Mouse (Mus musculus) heart, adult 2 months (tissue): ENCODE data around the gene H2afy. TPM values are rescaled to one million over a fixed set of nuclear protein-coding genes. Genes with fewer than 3 reads are reported as not detected.

Experiments
- DNase-seq, 2 experiments: peaks; one replicate each; pipeline ENCODE4 v3.0.0; 2021
- H3K27ac ChIP-seq: fragments of 200-600 bp; 2 replicates; pipeline ENCODE4 v1.8.1; 2022
- H3K27me3 ChIP-seq: fragments of 200-500 bp; 2 replicates; pipeline ENCODE4 v1.6.1; 2012; ENCODE audit warnings: mild to moderate bottlenecking, low read length, inconsistent platforms, mixed read lengths; ENCODE audit not compliant: control insufficient read depth, insufficient read depth
- H3K36me3 ChIP-seq: fragments of 200-500 bp; 2 replicates; pipeline ENCODE4 v1.6.1; 2012; ENCODE audit warnings: low read length, inconsistent platforms; ENCODE audit not compliant: control insufficient read depth, insufficient read depth
- H3K4me1 ChIP-seq: fragments of 200-500 bp; 2 replicates; pipeline ENCODE4 v1.6.1; 2011; ENCODE audit warnings: low read length; ENCODE audit not compliant: control insufficient read depth, insufficient read depth
- H3K4me3 ChIP-seq: fragments of 200-600 bp; 2 replicates; pipeline ENCODE4 v1.8.1; 2022
- H3K79me2 ChIP-seq: fragments of 200-500 bp; replicated peaks from 2 replicates; pipeline ENCODE4 v1.6.1; 2012; ENCODE audit warnings: mild to moderate bottlenecking, inconsistent platforms, low read length, moderate library complexity, mixed read lengths; ENCODE audit not compliant: control insufficient read depth, insufficient read depth
- H3K9ac ChIP-seq: fragments of 200-500 bp; 2 replicates; pipeline ENCODE4 v1.6.1; 2012; ENCODE audit warnings: low read depth, mild to moderate bottlenecking, control low read depth, inconsistent platforms, low read length, mixed read lengths
- CTCF ChIP-seq: fragments of 200-600 bp; IDR thresholded peaks from 2 replicates; pipeline ENCODE4 v1.8.1; 2022; ENCODE audit warnings: antibody characterized with exemption, mild to moderate bottlenecking, moderate library complexity
- EP300 ChIP-seq: fragments of 200-500 bp; IDR thresholded peaks from 2 replicates; pipeline ENCODE4 v1.6.1; 2011; ENCODE audit warnings: low read depth, low read length, control low read depth; ENCODE audit not compliant: insufficient read depth
- POLR2A ChIP-seq: fragments of 200-500 bp; IDR thresholded peaks from 2 replicates; pipeline ENCODE4 v1.6.1; 2011; ENCODE audit warnings: mild to moderate bottlenecking, low read depth, low read length, control low read depth; ENCODE audit not compliant: insufficient read depth
- WGBS: fragments of 180-500 bp; shearing (Covaris S2); methylation state at CpG from one replicate; pipeline ENCODE4 v1.1.7; 2018; 5-methylcytosine and 5-hydroxymethylcytosine counted together
- intact Hi-C: fragments of 180-260 bp; cut with DNase I; formaldehyde crosslinking; loops from one replicate; pipeline ENCODE4 v1.15.1; 2025
- polyA plus RNA-seq: library from polyadenylated mRNA; depleted of rRNA; stranded (reverse); fragments of >200 nt; gene quantifications from 2 replicates; pipeline ENCODE4 v1.2.3, GENCODE M21; 2012
- total RNA-seq, 2 experiments: library from RNA; stranded (reverse); gene quantifications; 2 replicates each; pipeline ENCODE4 v1.2.3; 2021

The H2afy gene
- total and polyA plus RNA-seq, 3 experiments, result 34.9 to 49.6 (median 43.3) TPM

DNA sequence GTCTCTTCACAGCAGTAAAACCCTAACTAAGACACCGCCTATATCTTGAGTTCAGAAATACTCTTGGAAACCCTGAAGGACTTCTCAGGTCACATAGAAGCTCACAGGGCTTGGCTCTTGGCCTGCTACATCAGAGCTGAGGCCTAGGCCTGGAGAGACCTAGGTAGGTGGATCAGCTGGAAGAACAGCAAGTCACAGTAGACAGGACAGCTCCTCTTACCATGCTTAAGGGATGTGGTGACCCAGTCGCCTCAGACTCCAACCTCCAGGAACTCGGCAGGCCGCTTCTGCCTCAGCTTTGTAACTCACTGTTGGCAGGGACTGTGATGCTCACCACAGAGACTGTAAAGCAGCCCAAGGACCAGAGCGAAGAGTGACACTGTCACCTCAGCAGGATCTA, 13.1 kb downstream of the H2afy start:
- TF ChIP-seq POLR2A, result no peak
- TF ChIP-seq EP300, result no peak
- TF ChIP-seq CTCF, result no peak

DNA sequence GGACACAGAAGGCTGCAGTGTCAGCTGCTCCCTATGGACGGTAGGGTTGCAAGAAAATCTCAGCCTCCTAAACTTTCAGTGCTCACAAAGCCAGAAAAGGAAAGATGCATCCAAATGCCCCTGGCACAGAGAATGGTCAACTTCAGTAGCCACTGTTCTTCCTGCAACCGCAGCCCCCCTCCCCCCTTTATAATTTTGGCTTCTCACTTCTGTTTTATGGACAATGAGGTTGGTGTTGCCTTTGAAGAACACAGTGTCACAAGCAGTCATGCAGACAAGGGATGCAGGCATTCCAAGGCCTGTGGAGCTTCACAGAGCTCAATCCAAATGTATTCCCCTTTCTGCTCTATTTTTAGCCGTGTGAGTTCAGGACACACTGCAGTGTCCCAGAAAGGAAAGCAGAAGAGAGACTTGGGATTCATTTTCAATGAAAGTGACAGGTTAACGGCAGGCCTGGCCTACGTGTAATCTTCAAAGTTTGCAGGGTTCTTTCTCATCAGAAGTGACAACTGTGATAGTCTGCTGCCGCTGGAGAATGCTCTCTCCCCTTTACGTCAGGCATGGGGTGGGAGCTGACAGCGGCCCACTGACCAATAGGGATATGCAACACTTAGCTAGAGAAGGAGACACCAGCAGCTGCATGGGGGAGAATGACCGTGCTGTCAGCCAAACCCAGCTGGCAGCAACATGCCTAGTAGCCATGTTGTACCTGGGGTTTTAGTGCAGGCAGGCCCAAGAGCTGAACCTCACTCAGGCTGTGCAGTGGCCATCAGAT, 18.0 kb downstream of the H2afy start:
- intact Hi-C loops, result no loop called here
- peaks cover 24% of the 10 kb centered on the region for H3K4me1 ChIP-seq
- DNase-seq, result no peak
- no peak overlapping the region for H3K9ac ChIP-seq
- H3K4me3 ChIP-seq, result 0 out of 2 replicates have a peak overlapping the region, but pooled peaks have one; percentile 7
- H3K36me3 ChIP-seq, result peaks cover 5% of the 10 kb centered on the region; the same call in 1 of the 2 replicates
- 41% methylated on average over 9 of the region's 9 CpGs for WGBS
- no peak for TF ChIP-seq POLR2A
- no peak for TF ChIP-seq CTCF
- no peak for TF ChIP-seq EP300
- H3K27me3 ChIP-seq, result no peaks in the 10 kb centered on the region
- H3K27ac ChIP-seq, result peak overlapping the region; percentile 79
- H3K79me2 ChIP-seq, result no peaks in the 10 kb centered on the region; the same call in 1 of the 2 replicates

More for the DNA sequence above, 13.1 kb downstream of the H2afy start:
- Histone ChIP-seq H3K36me3 (no peaks in the 10 kb centered on the region), H3K27me3 (no peaks in the 10 kb centered on the region), H3K79me2 (peaks cover 6% of the 10 kb centered on the region), H3K27ac (no peak overlapping the region), H3K4me1 (peaks cover 2% of the 10 kb centered on the region), H3K4me3 (no peak overlapping the region), H3K9ac (no peak overlapping the region)
- intact Hi-C loops, result no loop called here
- DNase-seq, result no peak
- WGBS, result 88% methylated on average over 5 of the region's 5 CpGs

DNA sequence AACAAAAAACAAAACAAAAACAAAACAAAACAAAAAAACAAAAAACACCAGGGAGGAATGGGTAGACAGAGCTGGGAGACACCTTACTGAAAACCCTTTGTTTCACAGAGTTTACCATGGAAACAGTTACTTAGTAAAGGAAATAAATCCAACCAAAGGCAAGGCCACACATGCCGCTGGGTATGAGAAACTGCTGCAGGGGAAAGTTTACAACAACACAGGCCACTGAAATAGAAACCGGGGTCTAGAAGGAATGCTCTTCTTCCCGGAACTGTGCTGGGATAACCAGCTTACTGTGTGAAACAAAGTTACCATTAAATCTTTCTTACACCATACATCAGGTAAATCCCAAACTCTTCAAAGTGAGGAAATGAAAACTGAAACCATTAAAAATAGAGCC, 20.3 kb downstream of the H2afy start:
- WGBS, result 11% methylated on average over 3 of the region's 3 CpGs
- DNase-seq, result no peak
- peak overlapping the region; percentile 73 for H3K27ac ChIP-seq
- no peaks in the 10 kb centered on the region for H3K27me3 ChIP-seq
- no peak overlapping the region for H3K9ac ChIP-seq
- H3K36me3 ChIP-seq, result peaks cover 6% of the 10 kb centered on the region; the same call in 1 of the 2 replicates
- TF ChIP-seq EP300 (no peak), CTCF (no peak), POLR2A (no peak)
- H3K4me1 ChIP-seq, result peaks cover 34% of the 10 kb centered on the region
- intact Hi-C loops, result loop anchor here (2.0 kb wide), 1 partner anchor 17 kb away; no protein-coding TSS in a partner anchor
- H3K79me2 ChIP-seq, result peaks cover 3% of the 10 kb centered on the region
- peak overlapping the region; percentile 8; the same call in 1 of the 2 replicates for H3K4me3 ChIP-seq

DNA sequence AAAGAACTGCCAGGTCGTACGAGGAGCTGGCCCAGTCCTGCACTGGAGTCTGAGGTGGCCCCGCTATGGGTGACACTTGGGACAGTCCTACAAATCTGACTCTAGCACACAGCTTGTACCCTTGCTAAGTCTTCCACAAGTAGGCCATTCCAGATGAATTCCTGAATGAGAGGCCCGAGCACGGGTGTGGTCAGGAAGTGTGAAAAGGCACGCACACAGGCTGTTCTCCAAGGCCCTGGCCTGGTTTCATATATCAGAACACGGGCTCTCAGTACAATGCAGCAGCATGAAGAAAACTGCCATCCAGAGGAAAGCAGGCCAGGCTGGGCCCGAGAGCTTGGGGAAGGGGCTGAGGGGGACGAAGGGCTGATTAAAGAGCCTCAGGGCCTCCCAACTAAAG, 20.8 kb downstream of the H2afy start:
- Histone ChIP-seq H3K9ac (no peak overlapping the region), H3K27ac (peak overlapping the region; percentile 73), H3K27me3 (no peaks in the 10 kb centered on the region), H3K79me2 (peaks cover 3% of the 10 kb centered on the region), H3K36me3 (peaks cover 11% of the 10 kb centered on the region; the same call in 1 of the 2 replicates), H3K4me3 (no peak overlapping the region), H3K4me1 (peaks cover 36% of the 10 kb centered on the region)
- intact Hi-C loops, result loop anchor here (2.0 kb wide), 1 partner anchor 17 kb away; no protein-coding TSS in a partner anchor
- 17% methylated on average over 9 of the region's 9 CpGs for WGBS
- TF ChIP-seq EP300 (peak; percentile 59; the same call in 1 of the 2 replicates), CTCF (no peak)
- DNase-seq, result peak in 1 of 2 experiments; percentile 71

DNA sequence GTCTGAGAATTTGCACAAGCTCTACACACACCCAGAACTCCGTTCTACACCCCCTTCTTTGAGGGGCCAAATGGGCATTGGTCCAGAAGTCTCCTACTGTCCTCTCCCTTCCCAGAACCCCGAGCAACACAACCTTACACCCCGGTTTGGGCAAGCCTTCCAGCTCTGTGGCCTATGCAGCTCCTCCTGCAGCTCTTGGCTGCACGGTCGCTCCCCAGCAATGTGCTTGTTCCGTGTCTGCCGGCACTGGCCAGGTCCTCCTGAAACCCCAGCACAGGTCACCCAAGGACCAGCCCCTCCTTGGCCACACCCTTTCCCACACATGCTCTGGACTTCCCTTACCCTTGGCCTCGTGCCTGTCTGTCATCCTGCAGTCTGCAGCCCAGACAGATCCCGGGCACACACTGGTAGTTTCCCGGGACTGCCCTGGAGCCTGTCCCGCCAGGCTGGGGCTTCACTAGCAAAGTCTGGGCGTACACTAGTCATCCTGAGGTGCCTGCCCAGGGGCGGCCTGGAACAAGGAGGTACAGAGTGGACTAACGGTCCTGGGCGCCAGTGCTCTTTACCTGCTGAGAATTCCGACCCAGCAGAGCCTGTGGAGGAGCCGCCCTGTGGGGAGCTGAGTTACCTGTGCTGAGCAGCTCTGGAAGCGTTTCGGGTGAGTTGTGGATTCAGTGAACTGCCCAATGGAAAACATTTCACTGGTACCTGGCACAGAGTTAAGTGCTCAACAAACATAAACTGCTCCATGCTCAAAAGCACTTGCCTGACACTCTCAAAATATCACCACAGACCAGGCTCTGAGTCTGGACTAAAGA, 22.5 kb downstream of the H2afy start:
- Histone ChIP-seq H3K27ac (peak overlapping the region; percentile 31; the same call in 1 of the 2 replicates), H3K4me1 (peaks cover 40% of the 10 kb centered on the region), H3K79me2 (peaks cover 3% of the 10 kb centered on the region; the same call in 1 of the 2 replicates), H3K27me3 (no peaks in the 10 kb centered on the region), H3K4me3 (no peak overlapping the region), H3K9ac (no peak overlapping the region), H3K36me3 (peaks cover 11% of the 10 kb centered on the region; the same call in 1 of the 2 replicates)
- DNase-seq, result peak; percentile 69 to 82
- WGBS, result 34% methylated on average over 19 of the region's 19 CpGs
- intact Hi-C loops, result loop anchor here (2.0 kb wide), 1 partner anchor 19 kb away; no protein-coding TSS in a partner anchor
- TF ChIP-seq POLR2A (no peak), EP300 (peak; percentile 92)
